Mouse (Mus musculus) E14TG2a.4 (cell line): ENCODE measurements around the gene Eln.

Experiments used
- CTCF ChIP-seq: conservative IDR thresholded peaks from 2 replicates; pipeline ENCODE4 v1.5.1; 2014; ENCODE audit warnings: low read length
- NANOG ChIP-seq: IDR thresholded peaks from 2 replicates; pipeline ENCODE4 v1.6.1; 2014; ENCODE audit warnings: borderline replicate concordance, low read length, mixed read lengths

GRCm38 (mm10) chr5:134677491-134677890 lies 69.6 kb downstream of the Eln start:
- TF ChIP-seq CTCF (no peak), NANOG (no peak)
